Mouse (Mus musculus): ENCODE results near the gene Kremen1. TPM values are rescaled to one million over a fixed set of nuclear protein-coding genes. Genes with fewer than 3 reads are reported as not detected.

Kremen1 gene
- total and polyA plus RNA-seq, 3 experiments = 5.0 to 11.8 (median 7.3) TPM

DNA sequence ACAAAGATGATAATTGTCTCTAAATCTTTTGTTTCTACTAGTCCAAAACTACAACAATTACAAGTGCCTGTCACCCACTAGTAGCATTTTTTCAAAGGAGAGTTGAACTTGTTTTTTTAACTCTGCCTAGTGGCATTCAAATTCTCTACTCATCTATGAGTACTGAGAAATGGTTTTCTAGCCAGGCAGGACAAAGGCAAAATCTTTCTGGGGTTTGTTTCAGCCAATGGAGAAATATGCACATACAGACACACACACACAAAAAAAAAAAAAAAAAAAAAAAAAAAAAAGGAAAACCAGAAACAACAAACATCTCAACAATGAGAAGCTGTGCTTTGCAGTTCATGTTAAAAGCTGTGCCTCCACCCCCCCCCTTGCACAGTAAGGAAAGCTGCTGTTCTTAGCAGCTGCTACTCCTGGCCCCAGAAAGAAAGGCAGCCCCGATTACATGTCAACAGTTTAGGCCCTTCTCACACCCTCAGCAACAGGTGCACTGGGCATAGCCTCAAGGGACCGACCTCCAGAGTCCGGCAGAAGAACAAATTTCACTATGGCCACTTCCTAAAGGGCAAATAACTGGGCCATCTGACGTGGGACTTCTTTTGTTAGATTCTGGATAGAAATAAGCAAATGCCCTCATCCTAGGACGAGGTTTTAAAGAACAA, 16.1 kb upstream of the Kremen1 start:
- H3K27ac ChIP-seq (ENCODE audit: insufficient read depth, low read depth) = no peak overlapping the region
- TF ChIP-seq SIN3A (IDR thresholded peaks at IDR 0.05; ENCODE audit: low read length) = no peak
- TF ChIP-seq ZNF384 (IDR thresholded peaks at IDR 0.05; ENCODE audit: low read depth, low read length) = peak; percentile 91
- no peaks in the 10 kb centered on the region for H3K27me3 ChIP-seq (replicated peaks)
- in situ Hi-C loops (cut with MboI; ENCODE audit: low pct_ligation_motif_present, low pct_unique_long_range_greater_than_20kb, low sequenced_read_pairs) (no loop called here), dilution Hi-C loops (cut with MboI; ENCODE audit: extremely low pct_ligation_motif_present, extremely low pct_unique_long_range_greater_than_20kb, low sequenced_read_pairs) (no loop called here)
- no peak overlapping the region for H3K9ac ChIP-seq (ENCODE audit: insufficient read depth, low read depth)
- no peaks in the 10 kb centered on the region for H3K79me2 ChIP-seq (replicated peaks; ENCODE audit: control insufficient read depth, extremely low read depth, insufficient read depth, poor library complexity, severe bottlenecking)
- no peak overlapping the region for H3K4me3 ChIP-seq (replicated peaks in 1 of 3; ENCODE audit: low read depth in 2 of 3, low read length in 2 of 3, poor library complexity in 1 of 3)
- DNase-seq (ENCODE audit: extremely low read depth) = no peak
- H3K9me3 ChIP-seq (replicated peaks; ENCODE audit: low read length) = no peaks in the 10 kb centered on the region
- H3K36me3 ChIP-seq (replicated peaks in 1 of 2; ENCODE audit: control insufficient read depth in 1 of 2, insufficient read depth in 1 of 2, low read length in 1 of 2) = peaks cover 6 to 29% of the 10 kb centered on the region in 2 experiments
- H3K4me1 ChIP-seq (ENCODE audit: control insufficient read depth in 1 of 2, insufficient read depth in 2 of 2) = peaks cover 3 to 13% of the 10 kb centered on the region in 2 experiments
- no peak overlapping the region for H3K4me2 ChIP-seq (ENCODE audit: insufficient read depth, low read depth, poor library complexity, severe bottlenecking)

GRCm38 (mm10) chr11:5275216-5275615, 13.9 kb upstream of the Kremen1 start:
- H3K4me2 ChIP-seq (ENCODE audit: insufficient read depth, low read depth, poor library complexity, severe bottlenecking) = no peak overlapping the region
- H3K4me1 ChIP-seq (ENCODE audit: control insufficient read depth in 1 of 2, insufficient read depth in 2 of 2) = peaks cover 2 to 34% of the 10 kb centered on the region in 2 experiments; a peak in 3 of 4 replicates
- dilution Hi-C loops (cut with MboI; ENCODE audit: extremely low pct_ligation_motif_present, extremely low pct_unique_long_range_greater_than_20kb, low sequenced_read_pairs) = no loop called here
- H3K4me3 ChIP-seq (replicated peaks in 1 of 3; ENCODE audit: low read depth in 2 of 3, low read length in 2 of 3, poor library complexity in 1 of 3) = no peak overlapping the region
- no peaks in the 10 kb centered on the region for H3K79me2 ChIP-seq (replicated peaks; ENCODE audit: control insufficient read depth, extremely low read depth, insufficient read depth, poor library complexity, severe bottlenecking)
- in situ Hi-C loops (cut with MboI; ENCODE audit: low pct_ligation_motif_present, low pct_unique_long_range_greater_than_20kb, low sequenced_read_pairs) = no loop called here
- H3K9me3 ChIP-seq (replicated peaks; ENCODE audit: low read length) = no peaks in the 10 kb centered on the region
- H3K27me3 ChIP-seq (replicated peaks) = no peaks in the 10 kb centered on the region
- no peak overlapping the region for H3K9ac ChIP-seq (ENCODE audit: insufficient read depth, low read depth)
- TF ChIP-seq CTCF (conservative IDR thresholded peaks at IDR 0.05 in 1 of 2, IDR thresholded peaks at IDR 0.05 in 1 of 2; ENCODE audit: low read depth in 2 of 2, low read length in 2 of 2) = no peak
- no peak for TF ChIP-seq SIN3A (IDR thresholded peaks at IDR 0.05; ENCODE audit: low read length)
- TF ChIP-seq EP300 (IDR thresholded peaks at IDR 0.05; ENCODE audit: low read length) = no peak
- TF ChIP-seq USF1 (IDR thresholded peaks at IDR 0.05; ENCODE audit: low read depth, low read length) = no peak
- no peak for TF ChIP-seq IRF4 (IDR thresholded peaks at IDR 0.05; ENCODE audit: low read depth, low read length)
- no peak for TF ChIP-seq ETS1 (conservative IDR thresholded peaks at IDR 0.05; ENCODE audit: low read depth, low read length)
- no peak for TF ChIP-seq JUN (IDR thresholded peaks at IDR 0.05; ENCODE audit: insufficient read depth, low read depth, low read length)
- no peak for TF ChIP-seq ZC3H11A (IDR thresholded peaks at IDR 0.05; ENCODE audit: low read depth, low read length)
- DNase-seq (ENCODE audit: extremely low read depth) = no peak
- peaks cover 0 to 7% of the 10 kb centered on the region in 2 experiments for H3K36me3 ChIP-seq (replicated peaks in 1 of 2; ENCODE audit: control insufficient read depth in 1 of 2, insufficient read depth in 1 of 2, low read length in 1 of 2)
- H3K27ac ChIP-seq (ENCODE audit: insufficient read depth, low read depth) = no peak overlapping the region

GRCm38 (mm10) chr11:5272536-5273234, 11.3 kb upstream of the Kremen1 start:
- in situ Hi-C loops (cut with MboI; ENCODE audit: low pct_ligation_motif_present, low pct_unique_long_range_greater_than_20kb, low sequenced_read_pairs) (no loop called here), dilution Hi-C loops (cut with MboI; ENCODE audit: extremely low pct_ligation_motif_present, extremely low pct_unique_long_range_greater_than_20kb, low sequenced_read_pairs) (no loop called here)
- Histone ChIP-seq H3K9ac (ENCODE audit: insufficient read depth, low read depth) (no peak overlapping the region), H3K4me2 (ENCODE audit: insufficient read depth, low read depth, poor library complexity, severe bottlenecking) (no peak overlapping the region), H3K4me3 (replicated peaks in 1 of 3; ENCODE audit: low read depth in 2 of 3, low read length in 2 of 3, poor library complexity in 1 of 3) (no peak overlapping the region), H3K79me2 (replicated peaks; ENCODE audit: control insufficient read depth, extremely low read depth, insufficient read depth, poor library complexity, severe bottlenecking) (no peaks in the 10 kb centered on the region), H3K27ac (ENCODE audit: insufficient read depth, low read depth) (no peak overlapping the region), H3K9me3 (replicated peaks; ENCODE audit: low read length) (no peaks in the 10 kb centered on the region), H3K27me3 (replicated peaks) (no peaks in the 10 kb centered on the region), H3K36me3 (replicated peaks in 1 of 2; ENCODE audit: control insufficient read depth in 1 of 2, insufficient read depth in 1 of 2, low read length in 1 of 2) (no peaks in the 10 kb centered on the region), H3K4me1 (ENCODE audit: control insufficient read depth in 1 of 2, insufficient read depth in 2 of 2) (peaks cover 2 to 32% of the 10 kb centered on the region in 2 experiments; a peak in 3 of 4 replicates)
- peak; percentile 30 for DNase-seq (ENCODE audit: extremely low read depth)
- no peak for TF ChIP-seq ZNF384 (IDR thresholded peaks at IDR 0.05; ENCODE audit: low read depth, low read length)
- no peak for TF ChIP-seq RAD21 (IDR thresholded peaks at IDR 0.05; ENCODE audit: low read depth, low read length)
- no peak for TF ChIP-seq ELF1 (IDR thresholded peaks at IDR 0.05; ENCODE audit: low read depth, low read length)
- no peak for TF ChIP-seq CHD1 (IDR thresholded peaks at IDR 0.05; ENCODE audit: low read depth, low read length)
- TF ChIP-seq USF1 (IDR thresholded peaks at IDR 0.05; ENCODE audit: low read depth, low read length) = no peak

All from CH12.LX (cell line).